9 mouse cellular contexts compared by ENCODE assay signal in genomic region chr5:122513421-122514126, GRCm38 (mm10). TPM values are rescaled to one million over a fixed set of nuclear protein-coding genes. Genes with fewer than 3 reads are reported as not detected.
DNase-seq lines count a peak whose midpoint lies in the region; ATAC-seq and TF ChIP-seq lines count a peak whose summit lies in the region.
"Had no signal": no experiment of that assay in that cellular context is flagged by ENCODE, and none has a peak within 500 bp of the region (broad histone marks: within the 10 kb centered on the region; RNA-seq: fewer than 3 reads in every experiment).

No protein-coding gene starts in this region.

- H3K4me1 ChIP-seq in testis, adult 2 months (ENCODE audit: control insufficient read depth, insufficient read depth, low read length) = peaks cover 22% of the 10 kb centered on the region
- peaks cover 9% of the 10 kb centered on the region; the same call in 1 of the 2 replicates for H3K4me1 ChIP-seq in forebrain, postnatal 0 days (ENCODE audit: insufficient read depth)
- H3K4me1 ChIP-seq in limb, embryonic 13.5 days = peaks cover 38% of the 10 kb centered on the region

- no peaks in the 10 kb centered on the region for H3K9me3 ChIP-seq in forebrain, postnatal 0 days (ENCODE audit: low read length)
- H3K9me3 ChIP-seq in limb, embryonic 13.5 days = no peaks in the 10 kb centered on the region

- no peak for TF ChIP-seq CTCF in testis, adult 2 months (IDR thresholded peaks at IDR 0.05; ENCODE audit: control insufficient read depth, insufficient read depth, insufficient replicate concordance, low read depth, low read length)
- no peak for TF ChIP-seq CTCF in forebrain, postnatal 0 days (IDR thresholded peaks at IDR 0.05; ENCODE audit: low read depth)

- DNase-seq in testis, postnatal 14 days (ENCODE audit: low spot score) = no peak
- DNase-seq in forebrain, postnatal 0 days = no peak
- DNase-seq in cerebellum, adult 9-10 months = no peak

- peak overlapping the region; percentile 13; the same call in 1 of the 2 replicates for H3K4me2 ChIP-seq in forebrain, postnatal 0 days (ENCODE audit: low read depth)
- peak overlapping the region; percentile 46 for H3K4me2 ChIP-seq in limb, embryonic 13.5 days (replicated peaks)

- no peak overlapping the region; the same call in 1 of the 2 replicates for H3K27ac ChIP-seq in testis, adult 2 months (ENCODE audit: control insufficient read depth, insufficient read depth, low read depth, low read length)
- no peak overlapping the region for H3K27ac ChIP-seq in forebrain, postnatal 0 days (ENCODE audit: low read depth, low read length)
- no peak overlapping the region for H3K27ac ChIP-seq in limb, embryonic 13.5 days

- WGBS in forebrain, postnatal 0 days = 42% methylated on average over 22 of the region's 23 CpGs
- 44% methylated on average over 23 of the region's 23 CpGs for WGBS in limb, embryonic 13.5 days

- H3K4me3 ChIP-seq in testis, adult 2 months (ENCODE audit: control insufficient read depth, low read depth, low read length) = peak overlapping the region; percentile 77
- H3K4me3 ChIP-seq in forebrain, postnatal 0 days (ENCODE audit: low read depth, low read length) = no peak overlapping the region
- H3K4me3 ChIP-seq in limb, embryonic 13.5 days = no peak overlapping the region
- H3K4me3 ChIP-seq: megakaryocyte, embryonic 14.5 days had no signal

- peak; percentile 43; the same call in 1 of the 2 replicates for TF ChIP-seq POLR2A in testis, adult 2 months (IDR thresholded peaks at IDR 0.05; ENCODE audit: control insufficient read depth, low read depth, low read length)

- ATAC-seq in forebrain, postnatal 0 days = no peak
- 0 out of 2 replicates have a peak, but pooled peaks have one; percentile 20 for ATAC-seq in limb, embryonic 13.5 days (ENCODE audit: low FRiP score, low read depth)
- ATAC-seq in erythroid progenitor cell, adult 5-6 weeks (replicated peaks; ENCODE audit: low FRiP score, poor library complexity, severe bottlenecking) = no peak
- ATAC-seq in inflammation-experienced regulatory T-cells, adult 6 months = no peak
- ATAC-seq: activated CD4-positive, CD25-positive, alpha-beta regulatory T cell, adult 4 months had no signal

- no peak overlapping the region for H3K9ac ChIP-seq in forebrain, postnatal 0 days
- no peak overlapping the region for H3K9ac ChIP-seq in limb, embryonic 13.5 days

- H3K27me3 ChIP-seq in testis, adult 2 months (ENCODE audit: control insufficient read depth, insufficient read depth, low read length) = no peaks in the 10 kb centered on the region
- no peaks in the 10 kb centered on the region for H3K27me3 ChIP-seq in forebrain, postnatal 0 days (ENCODE audit: insufficient read depth, low read length)
- no peaks in the 10 kb centered on the region for H3K27me3 ChIP-seq in limb, embryonic 13.5 days

- H3K36me3 ChIP-seq in testis, adult 2 months (ENCODE audit: control insufficient read depth, insufficient read depth, low read length) = no peaks in the 10 kb centered on the region
- no peaks in the 10 kb centered on the region for H3K36me3 ChIP-seq in forebrain, postnatal 0 days (ENCODE audit: insufficient read depth)
- H3K36me3 ChIP-seq in limb, embryonic 13.5 days = no peaks in the 10 kb centered on the region

RNA-seq across cellular contexts. Expression of gene Atp2a2, which starts 11.5 kb away (rescaled TPM):
- polyA plus RNA-seq in testis, adult 2 months (2012; rRNA removed) = 49.8 and 55.9 TPM in 2 replicates
- 143 and 178 TPM in 2 replicates for total RNA-seq in forebrain, postnatal 0 days (2014; rRNA removed)
- polyA plus RNA-seq in forebrain, postnatal 0 days (2015; fragmentation: Nextera tagmentation; extraction: Ambion mirVana) = 28.8 and 37.2 TPM in 2 replicates
- polyA plus RNA-seq in limb, embryonic 13.5 days (2015; fragmentation: Nextera tagmentation; extraction: Ambion mirVana) = 27.0 and 28.3 TPM in 2 replicates
- total RNA-seq in erythroid progenitor cell, adult 5-6 weeks (2015; ENCODE audit: low replicate concordance) = 73.2 and 84.3 TPM in 2 replicates
- total RNA-seq in erythroid progenitor cell, adult 5-6 weeks (2017; ENCODE audit: low replicate concordance) = 106 and 160 TPM in 2 replicates
- polyA plus RNA-seq in inflammation-experienced regulatory T-cells, adult 6 months (2017; shearing (Covaris generic)) = 10 to 100 TPM; 12.5 to 16.2 (median 13.1) TPM
